Mouse (Mus musculus): ENCODE data around the gene 2010111I01Rik. TPM values are rescaled to one million over a fixed set of nuclear protein-coding genes. Genes with fewer than 3 reads are reported as not detected.

Gene 2010111I01Rik
- total and polyA plus RNA-seq, 3 experiments, result 26.3 to 32.7 TPM; not detected in 1

- Histone ChIP-seq H3K4me3 (ENCODE audit: control insufficient read depth in 1 of 2, insufficient read depth in 1 of 2, low read depth in 2 of 2, low read length in 2 of 2) (no peak overlapping the region), H3K27ac (ENCODE audit: control insufficient read depth, low read depth, low read length) (no peak overlapping the region), H3K36me3 (ENCODE audit: control insufficient read depth in 1 of 2, insufficient read depth in 2 of 2, low read length in 2 of 2) (peaks cover 0 to 17% of the 10 kb centered on the region in 2 experiments; a peak in 2 of 4 replicates), H3K9me3 (replicated peaks; ENCODE audit: insufficient read depth, low read length) (no peaks in the 10 kb centered on the region), H3K79me2 (ENCODE audit: control insufficient read depth, insufficient read depth, low read length, poor library complexity) (peaks cover 2% of the 10 kb centered on the region; the same call in 1 of the 2 replicates), H3K9ac (ENCODE audit: control insufficient read depth, low read depth, low read length, poor library complexity, severe bottlenecking) (no peak overlapping the region), H3K4me1 (ENCODE audit: control insufficient read depth in 1 of 2, insufficient read depth in 2 of 2, low read length in 2 of 2) (peaks cover 2 to 17% of the 10 kb centered on the region in 2 experiments; a peak in 3 of 4 replicates), H3K27me3 (ENCODE audit: control insufficient read depth in 1 of 2, insufficient read depth in 2 of 2, low read length in 2 of 2) (no peaks in the 10 kb centered on the region)
- DNase-seq (ENCODE audit: low read depth, low spot score), result no peak
- TF ChIP-seq USF1 (IDR thresholded peaks at IDR 0.05; ENCODE audit: low read depth, low read length) (no peak), SIN3A (IDR thresholded peaks at IDR 0.05; ENCODE audit: low read length) (no peak), MAFK (IDR thresholded peaks at IDR 0.05; ENCODE audit: borderline replicate concordance, low read depth, low read length) (no peak), MEF2A (IDR thresholded peaks at IDR 0.05; ENCODE audit: extremely low read depth, insufficient replicate concordance, low read depth, low read length, poor library complexity, severe bottlenecking) (no peak), MXI1 (IDR thresholded peaks at IDR 0.05; ENCODE audit: low read depth, low read length) (no peak), SMC3 (IDR thresholded peaks at IDR 0.05; ENCODE audit: low read depth, low read length) (no peak), TCF12 (IDR thresholded peaks at IDR 0.05; ENCODE audit: low read depth, low read length) (no peak), NRF1 (IDR thresholded peaks at IDR 0.05; ENCODE audit: insufficient read depth, low read depth, low read length, poor library complexity, severe bottlenecking) (no peak), POLR2AphosphoS2 (IDR thresholded peaks at IDR 0.05; ENCODE audit: low read length) (no peak), CTCF (IDR thresholded peaks at IDR 0.05 in 2 of 3, conservative IDR thresholded peaks at IDR 0.05 in 1 of 3; ENCODE audit: control insufficient read depth in 1 of 3, insufficient read depth in 1 of 3, low read depth in 2 of 3, low read length in 3 of 3, poor library complexity in 1 of 3, severe bottlenecking in 1 of 3) (no peak; a peak in 1 of 6 replicates), BHLHE40 (IDR thresholded peaks at IDR 0.05; ENCODE audit: borderline replicate concordance, low read depth, low read length) (no peak), MAX (IDR thresholded peaks at IDR 0.05; ENCODE audit: low read length) (no peak), ZKSCAN1 (IDR thresholded peaks at IDR 0.05; ENCODE audit: low read depth, low read length) (no peak), ZC3H11A (IDR thresholded peaks at IDR 0.05; ENCODE audit: low read depth, low read length) (no peak), TAL1 (IDR thresholded peaks at IDR 0.05; ENCODE audit: low read length) (no peak)
Measured at GRCm38 (mm10) chr13:63256807-63257206, 292.1 kb downstream of the 2010111I01Rik start.

GRCm38 (mm10) chr13:63258167-63258582 lies 293.5 kb downstream of the 2010111I01Rik start:
- Histone ChIP-seq H3K27ac (ENCODE audit: control insufficient read depth, low read depth, low read length) (no peak overlapping the region), H3K4me3 (ENCODE audit: control insufficient read depth in 1 of 2, insufficient read depth in 1 of 2, low read depth in 2 of 2, low read length in 2 of 2) (no peak overlapping the region), H3K9ac (ENCODE audit: control insufficient read depth, low read depth, low read length, poor library complexity, severe bottlenecking) (no peak overlapping the region), H3K79me2 (ENCODE audit: control insufficient read depth, insufficient read depth, low read length, poor library complexity) (peaks cover 2% of the 10 kb centered on the region; the same call in 1 of the 2 replicates), H3K27me3 (ENCODE audit: control insufficient read depth in 1 of 2, insufficient read depth in 2 of 2, low read length in 2 of 2) (no peaks in the 10 kb centered on the region), H3K36me3 (ENCODE audit: control insufficient read depth in 1 of 2, insufficient read depth in 2 of 2, low read length in 2 of 2) (peaks cover 0 to 12% of the 10 kb centered on the region in 2 experiments; a peak in 2 of 4 replicates), H3K4me1 (ENCODE audit: control insufficient read depth in 1 of 2, insufficient read depth in 2 of 2, low read length in 2 of 2) (peaks cover 2 to 10% of the 10 kb centered on the region in 2 experiments; a peak in 3 of 4 replicates), H3K9me3 (replicated peaks; ENCODE audit: insufficient read depth, low read length) (no peaks in the 10 kb centered on the region)
- no peak for TF ChIP-seq USF1 (IDR thresholded peaks at IDR 0.05; ENCODE audit: low read depth, low read length)
- no peak for TF ChIP-seq ZMIZ1 (IDR thresholded peaks at IDR 0.05; ENCODE audit: low read depth, low read length)
- no peak for TF ChIP-seq E2F4 (IDR thresholded peaks at IDR 0.05; ENCODE audit: borderline replicate concordance, low read depth, low read length)
- no peak for TF ChIP-seq EP300 (IDR thresholded peaks at IDR 0.05; ENCODE audit: low read depth in 1 of 2, low read length in 2 of 2)
- TF ChIP-seq POLR2AphosphoS5 (IDR thresholded peaks at IDR 0.05; ENCODE audit: borderline replicate concordance, low read depth, low read length), result no peak
- TF ChIP-seq SIN3A (IDR thresholded peaks at IDR 0.05; ENCODE audit: low read length), result no peak
- TF ChIP-seq GABPA (IDR thresholded peaks at IDR 0.05; ENCODE audit: low read depth, low read length), result no peak
- TF ChIP-seq ZKSCAN1 (IDR thresholded peaks at IDR 0.05; ENCODE audit: low read depth, low read length), result no peak
- TF ChIP-seq NRF1 (IDR thresholded peaks at IDR 0.05; ENCODE audit: insufficient read depth, low read depth, low read length, poor library complexity, severe bottlenecking), result no peak
- TF ChIP-seq ETS1 (IDR thresholded peaks at IDR 0.05; ENCODE audit: low read depth, low read length), result no peak
- no peak for DNase-seq (ENCODE audit: low read depth, low spot score)

All from MEL (cell line).